Mouse (Mus musculus) heart, adult 11 months (tissue): Measurements from ENCODE around the gene Sh3bgrl2.
A peak's percentile ranks its signal among the peaks of the same experiment; 100 is the strongest.

Experiments used
- DNase-seq: peaks from one replicate; pipeline ENCODE4 v3.0.0; 2022

Gene Sh3bgrl2

DNA sequence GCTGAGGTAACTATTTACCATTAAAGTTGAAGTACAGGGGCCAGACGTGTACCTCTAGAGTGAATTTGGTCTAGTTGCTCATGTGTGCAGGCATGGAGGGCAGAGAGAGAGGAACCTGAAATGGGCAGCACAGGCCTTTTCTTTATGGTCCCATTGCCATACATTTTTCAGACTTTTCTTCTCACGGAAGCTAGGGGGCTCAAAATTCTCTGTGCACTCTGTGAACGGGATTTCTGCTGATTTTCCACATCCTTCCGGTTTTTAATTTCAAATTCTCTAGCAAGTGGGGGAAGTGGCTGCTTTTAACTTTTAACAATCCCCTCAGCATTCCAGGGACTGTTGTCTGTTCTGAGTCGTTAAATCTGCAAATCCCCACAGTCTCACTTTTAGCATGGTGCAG, 83.8 kb downstream of the Sh3bgrl2 start:
- peak; percentile 8 for DNase-seq

DNA sequence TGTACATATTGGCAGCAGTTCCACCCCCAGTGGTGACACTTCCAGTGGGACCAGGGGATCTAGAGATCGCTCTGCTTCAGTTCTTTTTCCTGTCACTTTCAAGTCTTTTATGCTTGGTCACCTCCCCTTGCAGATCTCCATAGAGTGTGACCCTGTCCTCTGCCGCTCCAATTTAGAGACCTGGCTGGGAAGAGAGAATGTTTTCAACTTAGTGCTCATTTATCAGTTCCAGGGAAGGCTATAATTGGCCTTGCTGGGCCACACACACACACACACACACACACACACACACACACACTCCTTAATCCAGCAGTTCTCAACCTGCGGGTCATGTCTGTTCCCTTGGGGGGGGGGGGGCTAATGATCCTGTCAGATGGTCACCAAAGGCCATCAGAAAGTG, 86.6 kb downstream of the Sh3bgrl2 start:
- peak; percentile 44 for DNase-seq

DNA sequence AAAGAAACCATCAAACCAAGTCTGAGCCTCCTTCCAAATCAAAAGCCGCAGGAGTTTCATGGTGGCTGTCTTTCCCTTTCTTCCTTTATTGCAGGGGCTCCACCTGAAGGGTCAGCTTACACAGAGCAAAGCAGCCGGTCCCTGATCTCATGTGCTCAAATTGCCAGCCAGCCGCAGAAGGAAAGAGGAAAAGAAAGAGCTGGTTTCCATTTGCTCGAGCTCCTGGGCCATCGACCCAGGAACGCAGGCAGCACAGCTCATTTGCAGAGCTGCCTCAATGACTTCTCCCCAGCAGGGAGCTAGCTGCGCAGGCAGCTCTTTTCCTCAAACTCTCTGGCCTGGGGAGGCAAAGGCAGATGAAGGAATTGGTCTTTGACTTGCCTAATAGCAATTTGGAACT, 87.9 kb downstream of the Sh3bgrl2 start:
- DNase-seq = peak; percentile 67

DNA sequence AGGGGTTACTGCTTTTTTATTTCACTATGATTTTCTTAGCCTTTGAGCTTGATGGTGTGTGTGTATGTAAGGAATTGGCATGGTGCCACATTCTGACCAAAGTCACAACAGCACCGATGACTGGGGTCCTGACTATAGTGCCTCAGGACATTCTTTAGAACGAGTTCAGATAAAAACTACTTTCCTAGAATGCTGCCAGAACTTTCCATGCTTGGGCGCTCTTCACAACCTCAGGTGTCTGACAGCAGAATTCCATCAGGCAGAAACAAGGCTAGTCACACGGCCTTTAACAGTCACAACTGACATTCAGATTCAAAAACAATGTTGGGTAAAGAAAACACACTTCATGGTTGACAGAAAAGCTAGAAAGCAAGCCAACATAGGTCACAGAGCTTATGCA, 95.0 kb downstream of the Sh3bgrl2 start:
- DNase-seq = peak; percentile 28

DNA sequence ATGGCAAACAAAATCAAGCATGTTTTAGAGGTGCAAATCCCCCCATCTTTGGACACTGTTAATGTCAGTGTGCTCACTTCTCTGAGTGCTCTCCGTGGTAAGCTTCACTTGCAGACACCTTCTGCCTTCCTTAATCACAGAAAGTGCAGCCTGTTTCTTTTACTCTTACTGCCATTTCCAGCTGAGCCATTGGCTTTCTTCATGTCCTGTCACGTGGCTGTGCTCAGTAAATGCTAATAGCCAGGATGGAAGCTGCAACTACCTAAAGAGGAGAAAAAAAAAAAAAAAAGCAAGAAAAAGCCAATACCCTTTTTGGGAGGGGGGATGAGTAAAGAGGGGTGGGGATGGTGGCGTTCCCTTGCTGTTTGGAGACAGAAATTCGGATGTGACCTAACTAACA, 95.7 kb downstream of the Sh3bgrl2 start:
- peak; percentile 14 for DNase-seq

DNA sequence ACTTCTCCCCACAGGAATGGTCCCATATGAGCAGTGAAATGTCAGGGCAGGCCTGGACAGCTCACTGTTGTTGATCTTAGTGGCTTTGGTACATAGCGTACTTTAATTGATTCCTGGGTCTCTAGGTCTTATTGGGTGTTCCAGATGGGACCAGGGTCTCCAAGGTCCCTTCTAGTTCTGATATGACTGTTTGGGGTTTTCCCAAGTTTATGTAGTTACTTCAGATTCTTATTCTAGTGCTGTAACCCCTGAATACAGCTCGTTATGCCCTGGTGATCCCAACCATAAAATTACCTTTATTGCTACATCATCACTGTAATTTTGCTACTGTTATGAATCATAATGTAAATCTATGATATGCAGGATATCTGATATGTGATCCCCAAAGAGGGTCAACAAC, 98.1 kb downstream of the Sh3bgrl2 start:
- no peak for DNase-seq

DNA sequence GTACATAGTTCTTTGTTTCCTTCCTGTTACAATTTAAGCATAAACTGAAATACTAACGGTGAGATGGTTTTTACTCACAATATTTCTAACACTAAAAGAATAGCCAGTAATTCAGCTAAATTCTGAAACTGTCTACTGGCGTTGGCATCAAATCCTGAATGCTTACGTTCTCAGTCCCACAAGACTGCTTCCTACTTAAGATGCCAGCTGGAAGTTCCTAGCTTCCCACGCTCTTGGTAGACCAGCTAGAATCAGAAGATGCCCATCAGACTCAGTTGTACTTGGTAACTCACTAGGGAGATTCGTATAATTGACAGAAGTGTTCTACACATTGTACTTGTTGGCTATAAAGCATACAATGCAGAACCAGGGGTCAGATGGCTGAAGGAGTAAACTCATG, 98.6 kb downstream of the Sh3bgrl2 start:
- peak; percentile 31 for DNase-seq

DNA sequence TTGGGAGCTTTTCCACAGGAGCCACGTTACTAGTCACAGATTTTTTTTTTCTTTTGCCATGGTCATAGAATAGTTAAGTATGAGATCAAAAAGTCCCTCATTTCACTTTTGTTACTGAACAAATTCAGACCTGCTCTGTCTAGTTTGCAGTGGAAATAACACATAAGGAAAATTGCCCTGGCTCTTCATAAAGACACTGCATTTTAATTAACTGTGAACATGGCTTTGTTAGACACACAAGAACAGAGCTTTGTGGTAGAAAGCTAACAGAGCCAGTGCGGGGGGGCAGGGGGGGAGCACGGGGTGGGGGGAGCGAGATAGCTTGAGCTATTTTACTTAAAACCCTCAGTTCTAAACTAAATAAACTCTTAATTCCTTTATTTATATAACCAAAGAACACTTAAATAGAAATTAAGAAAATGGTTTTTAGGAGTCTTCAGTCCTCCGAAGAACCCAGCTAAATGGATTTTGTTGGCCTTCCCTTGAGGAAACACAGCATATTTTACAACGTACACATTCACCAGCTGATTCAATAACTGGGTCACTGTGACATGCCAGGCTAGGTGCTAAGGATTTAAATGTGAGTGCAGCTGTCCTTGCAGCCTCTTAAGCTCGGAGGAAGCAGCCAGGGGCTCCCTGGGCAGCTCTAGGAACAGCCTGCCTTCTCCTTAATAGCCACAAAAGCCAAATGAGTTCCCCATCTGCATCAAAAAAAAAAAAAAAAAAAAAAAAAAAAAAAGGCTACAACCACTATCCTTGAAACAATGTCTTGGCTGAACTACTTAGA, 100.0 kb downstream of the Sh3bgrl2 start:
- DNase-seq = peak; percentile 89

DNA sequence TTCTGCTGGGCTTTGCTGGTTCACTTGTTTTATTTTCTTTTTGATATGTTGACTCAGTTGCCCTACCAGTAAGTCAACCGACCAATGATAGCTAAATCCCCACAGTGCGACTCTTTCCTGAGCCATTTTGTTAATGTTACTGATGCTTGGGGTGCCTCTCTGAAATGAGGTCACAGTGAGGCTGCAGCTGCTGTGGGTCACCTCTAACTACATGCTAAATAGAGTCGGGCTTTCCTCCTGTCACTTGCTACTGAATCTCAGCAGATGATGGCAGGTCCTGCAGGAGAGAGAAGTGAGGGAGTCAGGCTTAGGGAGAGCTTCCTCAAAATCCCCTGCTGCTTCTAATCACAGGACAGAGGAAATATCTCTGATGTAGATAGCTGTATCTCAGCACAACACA, 100.6 kb downstream of the Sh3bgrl2 start:
- DNase-seq = peak; percentile 72

DNA sequence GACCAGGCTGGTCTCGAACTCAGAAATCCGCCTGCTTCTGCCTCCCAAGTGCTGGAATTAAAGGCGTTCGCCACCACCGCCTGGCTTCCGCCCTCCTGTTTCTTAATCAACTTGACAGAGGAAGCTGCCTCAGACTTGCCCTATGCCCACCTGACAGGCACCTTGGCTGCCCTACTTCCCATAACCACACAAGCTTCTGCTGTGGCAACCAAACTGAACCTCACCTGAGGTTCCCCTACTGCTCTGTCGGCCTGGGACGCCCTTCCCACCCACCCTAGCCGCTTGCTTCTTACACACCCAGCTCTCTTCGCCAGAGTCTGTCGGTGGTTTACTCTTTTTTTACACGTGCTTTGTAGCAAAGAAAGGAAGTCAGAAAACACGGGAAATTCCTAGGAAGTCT, 103.9 kb downstream of the Sh3bgrl2 start:
- DNase-seq = peak; percentile 71

DNA sequence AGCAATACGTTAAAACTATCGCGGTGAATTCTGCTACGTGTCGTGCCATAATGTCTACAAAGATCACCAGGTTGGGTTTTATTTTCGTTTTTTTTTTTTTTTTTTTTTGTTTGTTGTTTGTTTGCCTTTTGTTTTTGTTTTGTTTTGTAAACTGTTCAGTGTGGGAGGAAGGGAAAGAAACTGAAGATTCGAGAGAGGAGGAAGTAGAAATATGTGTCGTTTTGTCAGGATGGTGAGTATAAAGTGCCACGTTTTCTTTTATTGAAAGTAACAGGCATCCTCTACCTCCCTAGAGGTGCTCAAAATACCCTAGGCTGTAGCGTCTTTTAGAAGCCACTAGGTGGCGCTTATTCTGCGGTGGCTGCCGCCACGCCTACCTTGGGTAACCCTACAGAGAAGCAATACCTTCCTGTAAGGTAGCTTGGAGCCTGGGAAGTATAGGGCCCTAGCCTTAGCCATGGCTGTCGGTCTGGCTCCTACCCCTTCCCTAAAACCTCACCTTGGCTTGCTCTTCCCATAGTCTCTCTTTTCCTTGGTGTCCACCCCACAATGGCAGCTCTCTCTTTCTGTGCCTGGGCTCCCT, 104.6 kb downstream of the Sh3bgrl2 start:
- peak; percentile 72 for DNase-seq

DNA sequence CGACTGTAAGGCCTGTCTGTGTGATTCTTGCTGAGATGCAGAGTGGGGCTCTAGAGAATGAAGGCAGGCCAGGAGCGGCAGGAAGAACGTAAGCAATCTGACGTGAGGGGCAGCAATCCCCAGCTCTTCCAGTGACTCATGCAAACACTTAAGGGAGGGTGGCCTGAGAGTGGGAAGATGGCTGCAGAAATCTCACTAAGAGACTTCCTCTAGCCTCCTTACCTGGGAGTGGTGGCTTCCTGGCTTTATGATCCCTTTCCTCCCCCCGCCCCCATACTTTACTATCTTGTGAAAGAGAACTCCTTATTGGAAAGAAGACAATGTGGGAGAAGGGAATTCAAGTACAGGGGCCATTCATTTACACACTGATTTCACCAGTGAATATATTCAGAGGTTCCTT, 106.5 kb downstream of the Sh3bgrl2 start:
- DNase-seq = peak; percentile 91

DNA sequence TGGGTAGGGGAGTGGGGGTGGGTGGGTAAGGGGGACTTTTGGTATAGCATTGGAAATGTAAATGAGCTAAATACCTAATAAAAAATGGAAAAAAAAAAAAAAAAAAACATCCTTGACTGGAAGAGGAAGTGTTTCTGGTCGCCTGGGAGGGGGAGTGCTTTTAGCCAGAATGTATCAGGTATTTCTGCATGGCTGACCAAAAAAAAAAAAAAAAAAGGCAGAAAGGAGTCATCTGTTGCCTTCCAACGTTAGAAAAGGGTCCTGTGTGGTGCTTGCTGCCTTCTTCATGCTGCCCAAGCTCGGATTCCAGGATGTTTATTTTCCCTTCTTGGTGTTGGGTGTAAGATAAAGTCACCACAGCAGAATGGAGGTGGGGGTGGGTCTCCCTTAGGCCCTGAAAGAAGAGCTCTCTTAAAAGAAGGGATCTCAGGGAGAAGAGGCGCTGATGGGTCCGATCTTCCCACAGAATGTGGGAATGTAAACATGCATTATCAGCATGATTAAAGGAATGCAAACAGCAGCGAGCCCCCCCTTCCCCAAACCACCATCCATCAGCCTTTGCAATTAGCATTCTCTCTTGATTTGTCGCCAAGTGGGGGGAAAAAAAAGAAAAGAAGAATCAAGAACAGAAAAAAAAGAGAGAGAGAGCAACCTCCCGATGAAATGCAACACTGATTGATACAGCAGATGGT, 109.0 kb downstream of the Sh3bgrl2 start:
- DNase-seq = peak; percentile 27

DNA sequence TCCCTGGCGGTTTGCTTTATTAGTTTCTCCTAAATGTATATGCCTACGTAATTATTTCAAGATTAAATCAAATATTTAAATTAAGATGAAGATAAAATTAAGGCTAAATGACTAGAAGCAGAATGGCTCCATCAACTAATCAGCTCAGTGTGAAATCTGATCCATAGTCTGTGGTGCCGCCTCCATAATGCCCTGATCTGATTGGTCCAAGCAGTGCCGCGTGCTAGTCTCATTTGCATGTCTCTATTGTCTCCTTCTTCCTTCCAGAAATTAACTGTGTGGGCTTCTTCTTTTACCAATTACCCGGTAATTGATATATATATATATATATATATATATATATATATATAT, 109.5 kb downstream of the Sh3bgrl2 start:
- DNase-seq = peak; percentile 41

DNA sequence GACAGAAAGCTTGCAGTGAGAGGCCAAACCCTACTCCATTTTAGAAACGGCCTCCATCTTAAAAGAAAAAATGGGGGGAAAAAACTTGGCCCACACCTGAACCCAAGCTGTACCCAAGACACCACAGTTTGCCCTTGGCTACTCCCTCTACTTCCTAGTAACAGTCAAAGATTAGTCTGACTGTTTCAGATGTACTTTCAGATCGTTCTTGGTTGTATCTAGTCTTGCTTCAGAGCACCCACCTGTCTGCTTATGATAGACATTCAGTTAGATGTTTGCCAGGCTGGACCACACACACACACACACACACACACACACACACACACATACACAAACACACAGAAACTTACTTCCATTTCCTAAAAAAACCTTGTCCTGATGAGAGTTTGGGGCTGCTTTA, 111.0 kb downstream of the Sh3bgrl2 start:
- peak; percentile 61 for DNase-seq

DNA sequence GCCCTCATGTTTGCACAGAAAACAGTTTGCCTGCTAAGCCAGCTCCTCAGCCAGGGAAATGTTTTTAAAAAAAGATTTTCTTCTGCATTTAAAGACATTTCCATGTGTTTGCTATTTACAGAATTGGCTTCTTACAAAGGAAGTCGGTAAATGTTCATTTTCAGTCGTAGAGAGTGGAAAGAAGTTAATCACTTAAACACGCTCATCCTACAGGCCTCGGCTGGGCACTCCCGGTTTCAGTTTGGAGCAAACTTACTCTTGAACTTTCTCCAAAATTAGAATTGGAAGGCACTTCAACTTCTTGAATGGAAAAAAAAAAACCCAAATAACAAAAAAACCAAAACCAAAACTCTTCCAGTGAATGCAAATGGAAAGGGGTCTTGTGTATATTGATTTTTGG, 113.7 kb downstream of the Sh3bgrl2 start:
- peak; percentile 52 for DNase-seq

DNA sequence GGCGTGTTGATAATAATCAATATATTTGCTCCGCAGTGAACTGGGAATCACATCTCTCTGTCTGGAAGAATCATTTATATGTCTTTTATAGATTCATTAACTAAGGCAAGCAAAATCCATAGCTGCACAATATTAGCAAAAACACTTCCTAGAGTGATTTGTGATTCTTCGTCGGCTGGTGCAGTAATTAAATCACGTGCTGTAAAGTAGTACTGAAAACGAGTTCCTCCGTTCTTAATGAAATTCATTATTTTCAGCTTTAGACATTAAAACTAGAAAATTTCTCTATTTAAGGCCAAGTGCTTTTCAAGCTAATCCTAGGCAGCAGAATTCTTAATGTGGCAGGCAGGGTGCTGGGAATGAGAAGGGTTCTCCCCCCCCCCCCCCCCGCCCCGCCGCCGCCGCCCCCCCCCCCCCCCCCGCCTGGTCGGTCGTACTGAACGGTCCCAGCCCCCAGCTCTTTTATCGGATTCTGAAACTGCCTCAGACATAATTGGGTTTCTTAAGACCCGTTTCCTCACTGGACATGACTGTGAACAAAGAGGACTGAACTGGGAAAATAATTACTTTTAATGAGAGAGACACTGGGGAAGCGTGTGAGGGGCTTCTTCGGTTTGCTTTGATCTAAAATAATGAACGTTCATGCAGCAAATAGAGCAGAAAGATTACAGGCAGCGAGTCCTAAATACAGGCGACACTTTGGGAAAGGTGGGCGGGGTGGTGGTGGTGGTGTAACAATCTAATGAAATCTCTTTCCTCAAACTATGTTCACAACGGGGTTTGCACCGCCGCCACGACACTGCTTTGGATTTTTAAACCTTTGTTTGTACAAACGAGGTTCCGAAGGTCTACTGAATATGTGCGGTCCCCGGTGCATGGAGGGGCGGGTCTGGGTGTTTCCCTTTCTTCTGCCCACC, 116.1 kb downstream of the Sh3bgrl2 start:
- peak; percentile 62 for DNase-seq

DNA sequence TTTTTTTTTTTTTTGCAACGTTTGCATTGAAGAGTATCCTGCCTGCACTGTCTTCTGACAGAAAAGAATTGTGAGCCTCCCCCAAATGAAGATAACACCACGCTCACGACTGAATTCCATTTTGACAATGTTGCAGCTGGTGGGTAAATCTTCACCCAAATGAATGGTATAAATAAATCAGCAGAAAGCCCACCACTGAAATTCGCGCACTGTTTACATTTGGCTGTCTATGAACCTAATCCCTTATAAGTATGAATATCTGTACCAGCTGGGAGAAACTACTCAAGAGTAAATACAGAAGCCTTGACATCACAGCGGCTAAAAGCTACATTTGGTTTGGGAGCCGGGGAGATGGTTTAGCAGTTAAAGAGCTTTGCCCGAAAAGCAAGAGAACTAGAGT, 116.8 kb downstream of the Sh3bgrl2 start:
- DNase-seq = peak; percentile 55

DNA sequence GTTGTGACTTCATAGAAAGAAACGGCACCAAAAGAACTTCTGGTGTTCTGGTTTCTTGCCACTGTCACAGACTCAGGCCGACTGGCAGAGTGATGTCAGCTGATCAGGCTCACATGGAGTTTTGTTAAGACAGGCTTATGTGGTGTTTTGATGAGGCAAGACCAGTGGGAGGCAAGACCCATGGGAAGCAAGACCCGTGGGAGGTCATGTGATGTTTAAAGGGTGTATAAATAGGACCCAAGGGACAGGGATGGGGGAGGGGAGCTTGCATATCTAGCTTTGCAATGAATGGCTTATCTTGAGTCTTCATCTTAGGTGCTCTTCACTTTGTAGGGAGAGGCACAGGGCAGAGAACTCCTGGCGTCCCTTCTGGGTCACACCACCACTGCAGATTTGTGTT, 118.9 kb downstream of the Sh3bgrl2 start:
- DNase-seq = peak; percentile 59

DNA sequence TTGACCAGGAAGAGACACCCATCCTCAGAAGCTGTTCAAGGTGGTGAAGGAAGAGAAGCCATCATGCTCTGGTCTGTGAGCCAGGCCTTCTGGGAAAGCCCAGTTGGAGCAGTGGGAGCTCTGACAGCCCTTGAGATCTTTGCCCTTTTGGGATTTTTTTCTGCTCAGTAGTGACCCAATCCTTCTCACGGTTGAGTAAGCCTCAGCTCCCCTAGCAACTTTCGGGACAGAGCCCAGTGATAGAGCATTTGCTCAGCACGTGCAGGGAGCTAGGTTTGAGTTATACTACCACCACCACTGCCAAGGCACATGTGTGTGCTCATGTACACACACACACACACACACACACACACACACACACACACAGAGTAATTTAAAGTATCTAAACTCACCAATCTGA, 131.5 kb downstream of the Sh3bgrl2 start:
- DNase-seq = no peak

DNA sequence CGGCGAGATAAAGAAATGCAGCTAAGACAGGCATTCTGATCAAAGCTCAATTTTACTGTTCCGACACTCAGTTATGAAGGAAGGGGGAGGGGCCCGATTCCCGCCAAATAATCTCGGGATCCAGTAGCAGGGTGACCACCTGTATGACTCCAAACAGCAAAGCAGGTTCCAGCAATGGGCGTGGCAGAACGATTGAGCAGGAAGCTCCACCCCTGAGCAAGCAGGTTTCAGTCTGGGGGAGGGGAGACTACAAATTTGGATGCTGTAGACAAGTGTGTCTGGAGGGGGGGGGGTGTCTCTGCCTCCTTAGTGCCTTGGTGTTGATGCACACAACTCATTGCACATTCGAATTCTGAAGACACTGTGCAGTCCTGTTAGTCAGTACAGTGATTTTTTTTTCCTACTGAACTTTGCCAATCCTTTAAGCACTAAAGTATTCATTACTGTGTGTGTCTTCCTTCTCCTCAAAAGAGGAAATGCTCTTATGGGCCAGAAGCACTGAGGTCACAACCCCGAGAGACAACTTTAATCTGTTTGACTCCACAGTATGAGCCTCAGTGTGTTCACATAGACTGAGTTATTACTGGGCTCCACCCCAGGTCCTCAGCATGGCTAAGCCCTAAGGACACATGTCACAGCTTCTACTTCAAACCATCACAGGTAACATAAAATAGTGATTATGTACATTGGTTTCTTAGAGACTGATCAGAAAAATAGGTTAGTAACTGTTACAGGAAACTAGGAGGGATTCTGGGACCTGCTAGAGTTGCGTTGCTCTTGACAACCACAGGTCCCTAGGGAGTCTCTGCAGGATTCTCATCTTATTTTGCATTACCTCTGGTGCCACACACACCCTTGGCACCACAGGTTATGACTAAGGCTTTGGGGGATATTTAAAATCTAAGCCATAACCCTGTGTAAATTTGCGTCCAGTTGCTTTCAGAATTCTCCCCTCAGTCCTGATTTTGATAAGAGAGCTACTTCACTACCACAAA, 133.8 kb downstream of the Sh3bgrl2 start:
- peak; percentile 82 for DNase-seq
